Mouse (Mus musculus) testis, adult 2 months (tissue): ENCODE results near the gene Gm21885.

Source experiments
- CTCF ChIP-seq: fragments of 200-500 bp; IDR thresholded peaks from 2 replicates; pipeline ENCODE4 v1.5.1; 2012; ENCODE audit warnings: low read depth, mild to moderate bottlenecking, inconsistent platforms, low read length, moderate library complexity; ENCODE audit not compliant: control insufficient read depth, insufficient read depth, insufficient replicate concordance
- POLR2A ChIP-seq: fragments of 200-500 bp; IDR thresholded peaks from 2 replicates; pipeline ENCODE4 v1.6.1; 2012; ENCODE audit warnings: low read depth, mild to moderate bottlenecking, inconsistent platforms, low read length, moderate library complexity; ENCODE audit not compliant: control insufficient read depth

DNA sequence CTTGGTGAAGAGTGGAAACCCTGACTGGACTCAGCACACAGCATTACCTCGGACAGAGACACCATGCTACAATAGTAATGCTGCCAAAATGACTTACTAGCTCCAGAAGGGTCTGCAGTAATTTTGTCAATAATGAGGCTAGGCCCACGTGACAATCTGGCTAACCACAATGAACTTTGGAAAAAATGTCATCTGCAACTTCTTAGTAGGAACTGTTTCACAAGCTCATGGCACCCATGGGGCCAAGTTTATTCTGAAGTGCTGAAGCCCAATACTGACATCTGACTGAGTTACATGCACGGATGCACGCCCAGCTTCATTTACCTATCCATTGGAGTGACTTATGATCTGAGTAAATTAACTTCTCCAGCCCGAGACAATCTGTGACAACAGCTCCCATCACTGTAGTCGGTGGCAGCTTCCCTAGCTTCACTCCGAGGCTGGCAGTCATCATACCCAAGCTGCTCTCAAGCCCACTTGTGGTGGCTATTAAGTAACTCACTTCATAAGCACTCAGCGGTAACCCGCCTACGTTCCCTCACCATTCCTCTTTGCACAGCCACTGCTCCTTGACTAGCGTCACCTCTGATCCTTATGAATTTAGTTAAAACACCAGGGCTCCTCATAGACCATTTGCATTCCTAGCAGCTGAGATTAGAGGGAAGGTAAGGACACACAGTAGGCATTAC, 4.4 kb downstream of the Gm21885 start:
- no peak for TF ChIP-seq CTCF
- TF ChIP-seq POLR2A: no peak
